Mouse (Mus musculus): ENCODE data around the gene Lamtor3.

DNA sequence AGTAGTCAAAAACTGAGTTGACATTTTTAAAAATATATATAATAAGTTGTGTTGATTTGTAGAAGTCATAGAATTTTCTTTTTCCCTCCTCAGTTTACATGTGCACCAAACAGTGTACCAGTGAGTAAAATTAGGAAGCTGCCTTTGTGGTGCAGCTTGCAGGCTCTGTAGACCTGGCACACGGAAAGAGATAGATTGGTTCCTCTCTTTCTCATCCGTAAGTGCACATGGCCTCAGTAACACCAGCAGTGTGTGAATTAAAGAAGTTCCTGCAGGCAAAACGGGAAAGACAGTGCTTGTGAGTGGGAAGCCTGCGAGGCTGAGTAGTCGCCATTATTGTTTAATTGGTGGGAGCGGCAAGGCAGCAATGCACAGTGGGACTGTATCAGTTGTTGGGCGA is 57.1 kb downstream of the Lamtor3 start:
- TF ChIP-seq CTCF (conservative IDR thresholded peaks at IDR 0.05; ENCODE audit: low read length) = no peak
- no peak for TF ChIP-seq POU5F1 (IDR thresholded peaks at IDR 0.05; ENCODE audit: borderline replicate concordance, low read length)
- no peak for TF ChIP-seq NANOG (IDR thresholded peaks at IDR 0.05; ENCODE audit: borderline replicate concordance, low read length)
